Mouse (Mus musculus) kidney, embryonic 14.5 days (tissue): ENCODE data around the gene Ppp1r37. TPM values are rescaled to one million over a fixed set of nuclear protein-coding genes. Genes with fewer than 3 reads are reported as not detected.
"Not testable (repeated sequence)": the region's sequence is repeated elsewhere in the genome, so short reads cannot be mapped to it uniquely, and the experiment has no call there.

Source experiments
- ATAC-seq: fragments of 200-750 bp; cut with Nextera tagmentation; 2 replicates; pipeline ENCODE4 v1.8.0; 2017; ENCODE audit warnings: moderate number of reproducible peaks, mild to moderate bottlenecking, moderate TSS enrichment, moderate library complexity; ENCODE audit not compliant: low FRiP score, low TSS enrichment
- H3K27ac ChIP-seq: fragments of 300-500 bp; sonication (generic); 2 replicates; pipeline ENCODE4 v1.5.1; 2014; ENCODE audit warnings: low read depth, mild to moderate bottlenecking, low read length, moderate library complexity, mixed read lengths
- H3K27me3 ChIP-seq: fragments of 300-500 bp; sonication (generic); 2 replicates; pipeline ENCODE4 v1.6.1; 2014; ENCODE audit warnings: mild to moderate bottlenecking, low read length; ENCODE audit not compliant: control insufficient read depth, insufficient read depth
- H3K36me3 ChIP-seq: fragments of 300-500 bp; sonication (generic); 2 replicates; pipeline ENCODE4 v1.6.1; 2014; ENCODE audit warnings: low read length, mixed read lengths; ENCODE audit not compliant: control insufficient read depth, insufficient read depth
- H3K4me1 ChIP-seq: fragments of 300-500 bp; sonication (generic); 2 replicates; pipeline ENCODE4 v1.6.1; 2014; ENCODE audit warnings: low read length, mixed read lengths; ENCODE audit not compliant: control insufficient read depth, insufficient read depth
- H3K4me2 ChIP-seq: fragments of 300-500 bp; sonication (generic); replicated peaks from 2 replicates; pipeline ENCODE4 v1.6.1; 2014; ENCODE audit warnings: low read depth, mild to moderate bottlenecking, low read length
- H3K4me3 ChIP-seq: fragments of 300-500 bp; sonication (generic); 2 replicates; pipeline ENCODE4 v1.5.1; 2014; ENCODE audit warnings: mild to moderate bottlenecking, low read length
- H3K9ac ChIP-seq: fragments of 300-500 bp; sonication (generic); 2 replicates; pipeline ENCODE4 v1.6.1; 2014; ENCODE audit warnings: low read depth, mild to moderate bottlenecking, low read length, moderate library complexity
- H3K9me3 ChIP-seq: fragments of 300-500 bp; sonication (generic); 2 replicates; pipeline ENCODE4 v1.6.1; 2016; ENCODE audit warnings: low read length; ENCODE audit not compliant: control insufficient read depth
- WGBS: fragments of 180-500 bp; shearing (Covaris S2); extraction: QIAGEN DNeasy Blood & Tissue Kit; methylation state at CpG from one replicate; pipeline ENCODE4 v1.1.7; 2014; 5-methylcytosine and 5-hydroxymethylcytosine counted together
- polyA plus RNA-seq: library from polyadenylated mRNA; unstranded; fragments of >200 nt; fragmentation: Nextera tagmentation; extraction: Ambion mirVana; gene quantifications from 2 replicates; pipeline ENCODE4 v1.2.1, GENCODE M21; 2014

Gene Ppp1r37
- polyA plus RNA-seq, 1 experiment from 2014 or later, result 6.5 TPM

DNA sequence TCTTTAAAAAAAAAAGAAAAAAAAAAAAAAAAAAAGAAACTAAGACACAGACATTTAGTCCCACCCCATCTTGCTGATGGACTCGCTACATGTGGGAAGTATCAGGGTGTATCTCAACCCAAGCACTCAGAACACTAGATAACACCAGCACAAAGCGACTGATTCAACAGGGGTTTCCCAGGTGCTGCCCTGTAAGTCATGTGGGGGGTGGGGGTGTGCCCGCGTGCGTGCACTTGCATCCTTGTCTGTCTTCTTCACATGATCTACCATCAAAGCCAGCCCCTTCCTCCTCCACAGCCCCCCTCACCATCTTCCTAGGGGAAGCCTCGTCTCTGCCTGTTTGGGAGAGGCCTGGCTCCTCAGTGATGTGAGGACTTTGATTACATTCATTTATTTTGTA, 50.5 kb downstream of the Ppp1r37 start:
- H3K27me3 ChIP-seq, result peaks cover 4% of the 10 kb centered on the region; the same call in 1 of the 2 replicates
- no peak overlapping the region for H3K4me3 ChIP-seq
- H3K27ac ChIP-seq, result no peak overlapping the region
- no peak for ATAC-seq
- no peaks in the 10 kb centered on the region for H3K36me3 ChIP-seq
- H3K9ac ChIP-seq, result no peak overlapping the region
- 78% methylated on average over 6 of the region's 6 CpGs for WGBS
- no peaks in the 10 kb centered on the region for H3K9me3 ChIP-seq
- H3K4me2 ChIP-seq, result no peak overlapping the region
- peaks cover 7% of the 10 kb centered on the region; the same call in 1 of the 2 replicates for H3K4me1 ChIP-seq

DNA sequence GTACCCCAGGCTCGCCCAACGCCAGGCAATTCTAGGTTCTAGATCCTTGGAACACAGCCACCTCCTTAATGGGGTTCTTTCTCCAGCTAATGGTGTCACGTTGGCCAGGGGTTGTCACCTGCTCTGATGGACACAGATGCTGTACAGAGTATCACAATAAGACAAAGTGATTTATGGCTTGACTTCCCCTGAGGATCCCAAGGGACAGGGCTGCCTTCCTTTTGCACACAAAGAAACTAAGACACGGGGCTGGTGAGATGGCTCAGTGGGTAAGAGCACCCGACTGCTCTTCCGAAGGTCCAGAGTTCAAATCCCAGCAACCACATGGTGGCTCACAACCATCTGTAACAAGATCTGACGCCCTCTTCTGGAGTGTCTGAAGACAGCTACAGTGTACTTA, 50.9 kb downstream of the Ppp1r37 start:
- not testable (repeated sequence) for H3K9ac ChIP-seq, H3K4me3 ChIP-seq, H3K4me2 ChIP-seq, H3K27ac ChIP-seq, H3K4me1 ChIP-seq, H3K9me3 ChIP-seq, H3K27me3 ChIP-seq, ATAC-seq, H3K36me3 ChIP-seq
- 83% methylated on average over 6 of the region's 7 CpGs for WGBS

DNA sequence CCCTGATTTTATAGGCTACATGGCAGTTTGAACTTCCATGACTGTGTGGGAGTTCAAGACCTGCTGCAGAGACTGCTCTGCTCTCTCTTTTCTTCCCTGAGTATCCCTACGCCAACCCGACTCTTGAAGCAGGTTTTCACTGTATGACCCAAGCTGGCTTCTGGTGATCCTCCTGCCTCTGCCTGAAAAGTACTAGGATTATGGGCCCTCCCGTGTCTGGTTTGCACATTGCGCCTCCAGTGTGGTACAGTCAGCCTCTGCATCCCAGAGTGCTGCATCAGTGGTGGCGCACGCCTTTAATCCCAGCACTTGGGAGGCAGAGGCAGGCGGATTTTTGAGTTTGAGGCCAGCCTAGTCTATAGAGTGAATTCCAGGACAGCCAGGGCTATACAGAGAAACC, 53.1 kb downstream of the Ppp1r37 start:
- Histone ChIP-seq H3K9me3 (no peaks in the 10 kb centered on the region), H3K4me2 (peak overlapping the region; percentile 97; the same call in 1 of the 2 replicates), H3K36me3 (no peaks in the 10 kb centered on the region), H3K9ac (no peak overlapping the region), H3K4me1 (peaks cover 8% of the 10 kb centered on the region; the same call in 1 of the 2 replicates), H3K4me3 (peak overlapping the region; percentile 88; the same call in 1 of the 2 replicates), H3K27ac (no peak overlapping the region), H3K27me3 (no peaks in the 10 kb centered on the region)
- WGBS, result 95% methylated on average over 7 of the region's 7 CpGs
- no peak for ATAC-seq

DNA sequence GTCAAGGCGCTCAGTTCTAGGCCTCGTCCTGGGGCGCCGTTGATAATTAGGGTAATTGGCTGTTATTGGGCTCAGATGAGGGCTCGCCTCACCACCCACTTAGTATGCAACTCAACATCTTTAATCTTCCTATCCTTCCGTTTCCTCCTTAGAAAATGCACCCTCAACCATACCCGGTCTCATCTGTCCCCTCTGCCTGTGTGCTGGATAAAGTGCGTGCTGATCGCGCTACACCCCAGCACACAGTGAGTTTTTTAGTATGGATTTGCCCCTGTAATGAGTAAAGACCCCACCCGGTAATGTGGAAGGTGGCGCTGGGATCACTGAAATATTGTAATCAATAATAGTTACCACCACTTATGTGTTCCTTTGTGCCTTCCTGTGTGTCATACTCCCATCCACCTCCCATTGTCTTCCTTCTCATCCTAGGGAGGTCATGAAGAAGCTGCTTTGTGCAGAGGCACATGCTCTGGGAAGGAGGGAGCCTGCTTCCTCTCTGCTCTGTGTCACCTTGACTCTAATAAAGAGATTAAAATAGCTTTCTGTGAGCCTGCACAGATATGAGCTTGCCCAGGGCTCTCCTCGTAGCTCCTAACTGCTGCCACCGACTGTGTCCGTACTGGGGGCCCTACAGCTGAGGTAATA, 53.8 kb downstream of the Ppp1r37 start:
- ATAC-seq, result no peak; the same call in 1 of the 2 replicates
- Histone ChIP-seq H3K4me3 (peak overlapping the region; percentile 88), H3K4me2 (peak overlapping the region; percentile 97), H3K27ac (0 out of 2 replicates have a peak overlapping the region, but pooled peaks have one; percentile 37), H3K9ac (peak overlapping the region; percentile 85), H3K9me3 (no peaks in the 10 kb centered on the region), H3K27me3 (no peaks in the 10 kb centered on the region), H3K4me1 (peaks cover 8% of the 10 kb centered on the region; the same call in 1 of the 2 replicates), H3K36me3 (no peaks in the 10 kb centered on the region)
- WGBS, result 10% methylated on average over 15 of the region's 15 CpGs

DNA sequence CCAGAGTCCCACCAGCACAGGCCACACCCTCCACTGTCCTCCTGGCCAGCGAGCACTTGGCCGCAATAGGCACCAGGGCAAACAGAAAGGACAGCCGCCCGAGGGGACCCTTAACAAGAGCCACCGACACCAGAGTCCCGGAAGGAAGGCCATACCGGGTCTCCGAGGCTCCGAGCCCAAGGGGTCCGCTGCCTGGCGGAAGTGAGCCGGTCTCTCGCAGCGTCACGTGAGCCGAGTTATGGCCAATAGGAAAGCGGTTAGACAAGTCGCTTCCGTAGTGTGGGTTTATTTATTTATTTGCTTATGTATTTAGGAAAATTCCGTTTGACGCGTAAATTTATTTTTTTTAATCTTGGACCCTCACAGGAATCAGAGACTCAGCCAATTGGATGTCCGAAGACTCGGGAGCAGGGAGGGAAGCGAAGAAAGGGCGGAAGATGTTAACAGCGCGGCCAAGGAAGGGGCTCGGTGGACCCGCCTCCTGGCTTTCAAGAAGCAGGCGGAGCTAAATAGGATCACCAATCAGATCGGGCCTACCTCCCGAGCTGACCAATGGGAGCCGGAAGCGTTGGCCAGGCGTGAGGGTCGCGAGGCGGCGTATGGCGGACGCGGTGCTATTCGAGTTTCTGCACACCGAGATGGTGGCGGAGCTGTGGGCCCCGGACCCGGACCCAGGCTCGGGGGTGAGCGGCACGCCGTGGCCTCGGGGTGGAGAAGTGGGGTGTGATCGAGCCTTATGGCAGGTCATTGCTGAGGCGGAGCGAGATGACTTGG, 54.5 kb downstream of the Ppp1r37 start, which contains the start of the genes Bloc1s3 and Trappc6a:
Bloc1s3 (minus strand) TSS at position 218 of the 774 bp plus-strand sequence.
Trappc6a (plus strand) TSS at position 246 of the 774 bp plus-strand sequence.
- Histone ChIP-seq H3K27me3 (no peaks in the 10 kb centered on the region), H3K27ac (peak within 1 kb of the TSS; percentile 37; the same call in 1 of the 2 replicates), H3K36me3 (no peaks in the 10 kb centered on the region), H3K9me3 (no peaks in the 10 kb centered on the region), H3K4me2 (peak within 1 kb of the TSS; percentile 97), H3K4me3 (peak within 1 kb of the TSS; percentile 88), H3K4me1 (peaks cover 8% of the 10 kb centered on the region; the same call in 1 of the 2 replicates), H3K9ac (peak within 1 kb of the TSS; percentile 85)
- under 1% methylated on average over 56 of the region's 56 CpGs for WGBS
- ATAC-seq, result peak; percentile 95

DNA sequence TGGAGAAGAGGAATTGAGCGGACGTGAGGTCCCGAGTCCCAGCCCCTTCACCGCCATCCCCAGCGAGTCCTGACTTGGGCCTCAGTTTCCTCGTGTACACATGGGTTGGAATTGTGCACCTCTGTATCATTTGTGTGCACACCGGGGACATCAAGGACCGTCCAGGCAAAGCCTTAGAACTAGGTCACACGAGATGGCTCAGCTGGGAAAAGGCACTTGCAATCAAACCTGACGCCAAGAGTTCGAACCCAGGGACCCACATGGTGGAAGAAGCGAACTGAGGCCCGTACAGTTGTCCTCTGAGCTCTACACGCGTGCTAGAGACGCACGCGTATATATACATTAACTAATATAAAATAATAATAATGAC, 55.3 kb downstream of the Ppp1r37 start:
- peak overlapping the region; percentile 97 for H3K4me2 ChIP-seq
- no peak overlapping the region for H3K27ac ChIP-seq
- H3K4me3 ChIP-seq, result peak overlapping the region; percentile 88
- H3K36me3 ChIP-seq, result no peaks in the 10 kb centered on the region
- ATAC-seq, result no peak
- H3K9ac ChIP-seq, result peak overlapping the region; percentile 61
- WGBS, result 4% methylated on average over 18 of the region's 18 CpGs
- H3K27me3 ChIP-seq, result no peaks in the 10 kb centered on the region
- no peaks in the 10 kb centered on the region for H3K9me3 ChIP-seq
- peaks cover 8% of the 10 kb centered on the region; the same call in 1 of the 2 replicates for H3K4me1 ChIP-seq

DNA sequence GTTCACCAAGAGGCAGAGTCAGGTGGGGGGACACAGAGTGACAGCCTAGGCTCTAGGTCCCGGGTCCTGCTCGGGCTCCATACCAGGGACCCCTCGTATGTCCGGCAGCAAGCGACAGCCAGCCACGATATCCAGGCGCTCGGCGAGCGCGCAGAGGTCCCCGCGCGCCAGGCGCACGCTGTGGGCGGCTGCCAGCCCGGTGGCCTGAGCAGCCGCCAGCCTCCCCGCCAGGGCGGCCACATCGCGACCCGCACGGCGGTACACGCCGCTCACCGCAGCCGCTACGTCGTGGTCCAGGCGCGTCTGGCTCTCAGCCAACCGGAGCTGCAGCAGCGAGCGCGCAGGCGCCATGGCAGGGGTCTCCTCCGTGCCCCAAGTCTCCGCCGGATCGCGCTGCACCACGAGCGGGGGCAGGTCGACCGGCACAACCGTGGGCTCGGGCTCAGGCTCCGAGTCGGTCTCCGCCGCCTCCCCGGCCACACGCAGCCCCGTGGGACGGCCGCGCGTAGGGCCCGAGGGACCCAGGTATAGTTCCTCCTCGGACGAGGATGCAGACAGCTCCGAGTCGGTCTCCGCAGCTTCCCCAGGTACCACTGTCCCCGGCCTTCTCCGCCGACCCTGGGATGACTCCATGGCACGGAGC, 55.8 kb downstream of the Ppp1r37 start:
- WGBS, result under 1% methylated on average over 61 of the region's 71 CpGs
- ATAC-seq, result 0 out of 2 replicates have a peak, but pooled peaks have one; percentile 10
- Histone ChIP-seq H3K36me3 (no peaks in the 10 kb centered on the region), H3K4me2 (peak overlapping the region; percentile 97), H3K9ac (peak overlapping the region; percentile 61), H3K27ac (no peak overlapping the region), H3K4me3 (peak overlapping the region; percentile 88), H3K27me3 (no peaks in the 10 kb centered on the region), H3K4me1 (peaks cover 8% of the 10 kb centered on the region; the same call in 1 of the 2 replicates), H3K9me3 (no peaks in the 10 kb centered on the region)

DNA sequence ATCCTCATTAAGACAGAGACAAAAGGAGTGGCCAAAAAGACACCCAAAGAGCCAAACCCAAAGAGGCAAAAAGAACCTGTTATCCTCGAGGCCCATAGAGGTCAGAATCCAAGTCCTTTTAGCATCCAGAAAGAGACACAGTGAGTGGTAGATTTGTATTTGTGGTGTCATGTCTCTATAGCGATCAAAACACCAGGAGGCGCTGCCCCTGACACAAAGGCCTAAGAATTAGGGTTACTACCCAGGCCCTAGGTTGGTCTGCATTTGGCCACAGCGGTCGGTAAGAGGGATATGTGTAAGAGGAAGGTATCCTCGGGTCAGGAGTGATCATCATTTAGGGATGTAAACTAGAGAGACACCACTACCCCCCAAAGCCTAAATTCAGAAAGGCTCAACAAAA, 56.5 kb downstream of the Ppp1r37 start:
- H3K9me3 ChIP-seq, result no peaks in the 10 kb centered on the region
- no peak overlapping the region for H3K27ac ChIP-seq
- no peaks in the 10 kb centered on the region for H3K27me3 ChIP-seq
- H3K4me1 ChIP-seq, result peaks cover 8% of the 10 kb centered on the region; the same call in 1 of the 2 replicates
- no peaks in the 10 kb centered on the region for H3K36me3 ChIP-seq
- peak overlapping the region; percentile 88 for H3K4me3 ChIP-seq
- no peak overlapping the region for H3K9ac ChIP-seq
- no peak for ATAC-seq
- peak overlapping the region; percentile 97; the same call in 1 of the 2 replicates for H3K4me2 ChIP-seq
- WGBS, result 37% methylated on average over 6 of the region's 6 CpGs
